Mouse (Mus musculus) T-helper 2 cell (primary cell): ENCODE data around the gene Sec61a1.

Source experiments
- in situ Hi-C: fragments of 300-600 bp; cut with MboI, MseI; formaldehyde crosslinking; loops from one replicate; pipeline ENCODE4 v1.15.1; 2025; ENCODE audit warnings: high pct_unique_total_duplicates

Sec61a1 gene

GRCm38 (mm10) chr6:88518404-88519263 is at the start of gene Sec61a1:
Sec61a1 (minus strand) TSS chr6:88518905.
- in situ Hi-C loops = loop anchor here (5.0 kb wide), 1 partner anchor 51 kb away; the partner anchor contains the start of gene Ruvbl1

DNA sequence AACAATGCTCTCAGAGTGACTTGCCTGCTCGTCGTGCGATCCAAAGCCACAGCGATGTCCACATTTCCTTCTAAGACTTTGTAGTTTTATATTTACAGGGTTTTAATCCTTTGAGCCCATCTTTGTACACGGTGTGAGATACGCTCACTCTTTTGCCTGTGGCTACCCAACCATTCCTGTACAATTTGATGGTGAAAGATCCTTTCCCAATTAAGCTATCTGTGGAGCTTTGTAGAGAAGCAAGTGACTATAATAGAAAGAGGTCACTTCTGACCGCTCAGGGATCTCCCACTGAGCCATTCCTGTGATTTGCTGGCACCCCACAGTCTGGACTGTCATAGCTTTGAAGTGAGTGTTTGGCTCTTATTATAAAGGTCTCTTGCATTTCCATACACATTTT is 48.0 kb upstream of the Sec61a1 start:
- in situ Hi-C loops = no loop called here

DNA sequence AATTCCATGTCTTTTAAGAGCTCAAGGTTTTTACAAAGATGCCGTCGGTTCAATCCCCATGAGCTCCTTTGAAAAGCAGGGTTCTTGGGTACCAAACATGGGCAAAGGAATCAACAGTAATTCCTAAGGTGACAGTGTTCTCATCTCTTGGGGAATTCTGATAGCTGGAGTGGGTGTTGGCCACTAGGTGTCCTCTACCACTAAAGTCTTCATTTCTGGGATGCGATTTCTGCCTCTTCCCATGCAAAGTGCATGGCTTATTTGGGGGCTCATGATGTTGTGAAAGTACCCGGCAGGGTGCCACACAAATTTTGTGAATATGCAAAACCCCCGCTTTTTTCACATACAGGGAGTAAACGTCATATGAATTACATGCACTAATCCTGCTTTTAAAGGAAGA is 46.3 kb upstream of the Sec61a1 start:
- in situ Hi-C loops = no loop called here

DNA sequence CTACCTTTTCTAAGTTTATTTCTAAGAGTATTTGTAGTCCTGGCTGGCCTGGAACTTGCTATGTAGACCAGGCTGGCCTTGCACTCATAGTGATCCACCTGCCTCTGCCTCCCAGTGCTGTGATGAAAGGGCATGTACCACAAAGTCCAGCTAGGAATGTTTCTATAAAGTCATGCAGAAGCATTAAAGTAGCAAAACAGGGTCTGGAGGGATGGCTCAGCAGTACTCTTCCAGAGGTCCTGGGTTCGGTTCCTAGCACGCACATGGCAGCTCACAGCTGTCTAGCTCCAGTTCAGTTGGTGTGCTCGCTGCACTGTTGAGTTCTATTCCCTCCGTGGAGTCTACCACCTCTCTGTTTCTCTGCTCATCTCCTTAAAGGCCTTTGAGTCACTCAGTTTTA is 41.5 kb upstream of the Sec61a1 start:
- in situ Hi-C loops = no loop called here

DNA sequence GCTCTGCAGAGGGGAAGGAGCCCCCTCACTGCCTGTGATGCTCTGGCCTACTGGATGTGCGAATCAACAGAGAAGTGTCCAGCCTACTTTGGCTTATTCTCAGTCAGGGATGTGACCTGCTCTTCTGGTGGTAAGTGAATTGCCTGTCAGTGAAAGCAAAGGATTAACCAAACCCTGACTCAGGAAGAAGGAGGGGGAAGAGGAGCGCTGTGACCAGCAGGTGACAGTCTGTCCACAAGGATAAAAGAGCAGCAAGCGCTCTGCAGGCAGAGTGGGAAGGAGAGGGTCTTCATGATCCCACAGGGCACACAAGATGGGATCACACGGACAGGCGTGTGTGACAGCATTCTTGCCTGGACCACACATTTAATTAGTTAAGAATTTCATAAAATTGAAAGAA is 41.0 kb upstream of the Sec61a1 start:
- in situ Hi-C loops = no loop called here

GRCm38 (mm10) chr6:88558076-88558475 is 39.4 kb upstream of the Sec61a1 start:
- in situ Hi-C loops = no loop called here

DNA sequence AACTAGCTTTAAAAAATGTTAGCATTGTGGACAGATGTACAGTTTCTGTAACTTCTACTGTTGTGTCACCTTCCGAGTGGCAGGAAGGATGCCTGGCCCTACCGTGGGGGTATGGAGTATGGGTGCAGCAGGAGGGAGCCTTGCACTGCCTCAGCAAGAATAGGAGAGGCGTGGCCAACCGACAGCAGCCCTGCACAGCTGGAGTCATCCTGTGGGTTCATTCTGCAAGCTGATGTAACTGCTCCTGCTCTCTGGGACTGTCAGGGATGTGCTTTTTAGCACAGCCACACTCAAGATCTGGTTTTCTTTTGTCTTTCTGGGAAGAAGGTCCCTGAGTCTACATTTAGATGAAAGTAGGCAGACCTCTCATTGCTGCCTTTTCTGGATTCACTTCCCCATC is 38.8 kb upstream of the Sec61a1 start:
- in situ Hi-C loops = no loop called here

DNA sequence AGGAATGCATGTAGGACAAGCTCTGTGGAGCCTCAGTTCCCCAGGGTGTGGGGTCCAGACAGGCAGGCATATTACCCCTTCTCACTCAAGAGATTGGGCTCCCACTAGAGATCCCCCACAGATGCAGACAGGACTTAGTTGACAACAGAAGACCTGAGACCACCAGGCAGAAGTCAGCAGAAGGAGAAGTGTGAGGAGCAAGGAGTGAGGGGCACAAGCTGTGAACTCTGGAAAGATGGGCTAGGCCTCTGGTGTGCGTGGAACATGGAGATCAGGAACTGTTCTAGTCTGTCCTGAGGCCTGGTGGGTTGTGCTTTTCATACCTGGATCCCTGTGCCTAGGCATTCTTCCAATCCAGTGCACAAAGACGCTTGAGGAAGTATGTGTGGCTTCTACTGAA is 31.2 kb upstream of the Sec61a1 start:
- in situ Hi-C loops = loop anchor here (5.0 kb wide), 1 partner anchor 297 kb away; no protein-coding TSS in a partner anchor

GRCm38 (mm10) chr6:88549137-88549814 is 30.6 kb upstream of the Sec61a1 start:
- in situ Hi-C loops = no loop called here

GRCm38 (mm10) chr6:88548405-88549049 is 29.8 kb upstream of the Sec61a1 start:
- in situ Hi-C loops = no loop called here

GRCm38 (mm10) chr6:88545397-88545790 is 26.7 kb upstream of the Sec61a1 start:
- in situ Hi-C loops = no loop called here

DNA sequence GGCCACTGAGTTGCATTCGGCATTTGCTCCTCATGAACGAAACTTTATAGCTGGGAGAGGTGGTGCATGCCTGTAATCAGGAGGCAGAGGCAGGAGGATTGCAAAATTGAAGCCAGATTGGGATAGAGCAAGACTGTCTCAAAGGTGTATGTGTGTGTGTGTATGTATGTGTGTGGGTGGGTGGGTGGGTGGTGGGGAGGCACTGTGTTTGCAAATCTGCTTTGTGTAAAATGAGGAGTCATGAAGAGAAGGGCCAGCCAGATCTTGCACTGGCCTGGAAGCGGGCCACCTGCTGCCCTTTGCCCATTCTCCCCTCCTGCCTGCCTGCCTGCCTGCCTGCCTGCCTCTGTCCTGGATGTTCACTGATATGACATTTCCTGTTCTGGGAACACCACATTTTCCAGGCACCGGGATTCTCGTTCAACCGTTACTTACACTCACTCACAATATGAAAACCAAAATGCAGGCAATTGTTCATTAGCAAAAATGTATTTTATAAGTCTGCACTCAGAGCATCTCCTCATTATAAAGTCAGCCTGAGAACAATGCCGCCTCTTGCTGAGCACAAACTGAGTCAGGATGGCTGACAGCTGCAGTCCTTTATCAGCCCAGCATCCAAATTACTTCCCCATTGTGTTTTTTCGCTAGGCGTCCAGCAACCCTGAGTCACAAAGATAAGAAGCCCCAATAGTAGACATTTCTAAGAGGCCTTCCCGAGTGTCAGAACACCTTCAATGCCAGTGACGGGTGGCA is 26.1 kb upstream of the Sec61a1 start:
- in situ Hi-C loops = no loop called here

- in situ Hi-C loops = no loop called here
Measured at GRCm38 (mm10) chr6:88544241-88544640, 25.5 kb upstream of the Sec61a1 start.

DNA sequence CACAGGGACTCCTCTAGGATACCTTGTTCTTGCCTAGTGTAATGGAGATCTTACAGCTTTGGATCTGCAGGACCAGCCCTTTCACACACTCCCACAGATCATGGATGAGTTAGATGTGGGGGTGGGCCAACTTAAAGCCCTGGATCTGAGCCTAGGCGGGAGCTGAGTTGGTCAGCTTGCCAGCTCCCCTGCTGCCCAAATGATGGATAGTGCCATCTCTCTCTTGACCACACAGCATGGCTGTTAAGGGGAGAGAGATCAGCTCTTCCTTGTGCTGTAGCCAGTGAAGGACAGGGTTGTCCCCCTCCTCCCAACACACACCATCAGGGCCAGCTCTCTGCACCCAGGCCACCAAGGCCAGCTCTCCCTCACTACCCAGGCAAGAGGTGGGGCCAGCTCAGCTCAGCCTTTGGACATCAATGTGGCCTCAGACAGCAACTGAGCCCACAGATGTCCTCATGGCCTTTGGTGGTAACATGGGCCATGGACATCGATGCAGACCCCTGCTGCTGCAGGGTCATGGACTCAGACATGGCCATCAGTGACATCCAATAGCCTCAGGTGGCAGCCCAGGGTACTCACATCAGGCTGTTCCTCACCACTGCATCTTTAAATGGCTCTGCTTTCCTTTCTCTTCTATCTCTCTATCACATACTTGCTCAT is 21.5 kb upstream of the Sec61a1 start:
- in situ Hi-C loops = no loop called here

- in situ Hi-C loops = no loop called here
Measured at GRCm38 (mm10) chr6:88530306-88530705, 11.6 kb upstream of the Sec61a1 start.

GRCm38 (mm10) chr6:88524056-88524455 is 5.4 kb upstream of the Sec61a1 start:
- in situ Hi-C loops = no loop called here

GRCm38 (mm10) chr6:88523451-88523850 is 4.7 kb upstream of the Sec61a1 start:
- in situ Hi-C loops = no loop called here

GRCm38 (mm10) chr6:88523043-88523442 is 4.3 kb upstream of the Sec61a1 start:
- in situ Hi-C loops = no loop called here

DNA sequence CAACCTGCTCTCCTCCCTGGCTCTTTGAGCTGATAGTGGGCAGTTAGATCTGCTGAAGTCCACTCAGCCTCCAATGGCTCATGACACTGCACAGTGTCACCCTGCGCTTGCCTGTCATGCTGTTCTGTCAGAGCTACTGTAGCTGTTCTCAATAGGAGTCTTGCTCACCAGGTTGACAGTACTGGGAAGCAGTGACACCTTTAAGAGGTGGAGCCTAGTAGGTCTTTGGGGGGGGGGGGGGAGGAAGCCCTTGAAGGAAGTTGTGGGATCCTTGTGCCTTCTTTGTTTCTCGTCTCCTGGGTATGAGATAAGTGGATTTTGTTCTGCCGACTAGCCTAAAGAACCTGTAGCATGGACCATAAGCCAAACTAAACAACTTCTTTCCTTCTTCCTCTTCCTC is 3.9 kb upstream of the Sec61a1 start:
- in situ Hi-C loops = no loop called here

GRCm38 (mm10) chr6:88521821-88522220 is 3.1 kb upstream of the Sec61a1 start:
- in situ Hi-C loops = no loop called here
